Mouse (Mus musculus): Measurements from ENCODE around the gene Podn. TPM values are rescaled to one million over a fixed set of nuclear protein-coding genes. Genes with fewer than 3 reads are reported as not detected.
A peak's percentile ranks its signal among the peaks of the same experiment; 100 is the strongest.

The Podn gene
- polyA plus RNA-seq, 1 experiment from 2014 or later, result 0.75 TPM

- Histone ChIP-seq H3K27me3 (ENCODE audit: control insufficient read depth, insufficient read depth, low read length) (no peaks in the 10 kb centered on the region), H3K4me2 (ENCODE audit: low read depth, low read length) (peak overlapping the region; percentile 72), H3K4me1 (ENCODE audit: control insufficient read depth, insufficient read depth, low read length) (peaks cover 8% of the 10 kb centered on the region), H3K27ac (ENCODE audit: low read depth, low read length) (no peak overlapping the region; the same call in 1 of the 2 replicates), H3K9ac (replicated peaks; ENCODE audit: low read depth, low read length) (peak overlapping the region; percentile 37), H3K9me3 (ENCODE audit: control insufficient read depth, low read length) (no peaks in the 10 kb centered on the region), H3K4me3 (ENCODE audit: low read depth, low read length) (peak overlapping the region; percentile 54), H3K36me3 (ENCODE audit: control insufficient read depth, insufficient read depth, low read length) (no peaks in the 10 kb centered on the region)
- 3% methylated on average over 26 of the region's 26 CpGs for WGBS
- ATAC-seq (ENCODE audit: low read depth), result peak; percentile 97
Observed at GRCm38 (mm10) chr4:108071235-108071901, 24.9 kb downstream of the Podn start.

DNA sequence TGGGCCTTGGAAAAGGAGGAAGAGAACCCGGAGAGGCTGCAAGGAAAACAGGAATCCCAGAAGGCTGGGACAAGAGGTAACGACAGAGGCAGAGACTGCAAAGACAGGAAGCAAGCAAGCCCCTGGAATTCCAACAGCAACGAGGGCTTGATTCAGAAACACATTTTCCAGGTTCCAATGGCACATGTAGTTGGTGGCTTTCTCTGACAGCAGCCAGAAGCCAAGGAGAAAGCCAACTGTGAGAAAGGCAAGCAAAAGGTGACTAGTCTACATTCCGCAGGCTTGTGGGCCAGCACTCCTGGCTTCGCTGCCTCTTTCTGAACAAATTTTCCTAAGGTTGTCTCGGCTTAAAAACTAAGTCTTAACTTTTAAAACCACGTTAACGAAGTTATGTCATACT, 25.5 kb downstream of the Podn start:
- Histone ChIP-seq H3K4me1 (ENCODE audit: control insufficient read depth, insufficient read depth, low read length) (peaks cover 8% of the 10 kb centered on the region), H3K4me2 (ENCODE audit: low read depth, low read length) (peak overlapping the region; percentile 72), H3K27ac (ENCODE audit: low read depth, low read length) (no peak overlapping the region; the same call in 1 of the 2 replicates), H3K9me3 (ENCODE audit: control insufficient read depth, low read length) (no peaks in the 10 kb centered on the region), H3K27me3 (ENCODE audit: control insufficient read depth, insufficient read depth, low read length) (no peaks in the 10 kb centered on the region), H3K4me3 (ENCODE audit: low read depth, low read length) (peak overlapping the region; percentile 54), H3K36me3 (ENCODE audit: control insufficient read depth, insufficient read depth, low read length) (no peaks in the 10 kb centered on the region), H3K9ac (replicated peaks; ENCODE audit: low read depth, low read length) (peak overlapping the region; percentile 37)
- 12% methylated on average over 8 of the region's 8 CpGs for WGBS
- ATAC-seq (ENCODE audit: low read depth), result no peak

- ATAC-seq (ENCODE audit: low read depth), result no peak
- no peaks in the 10 kb centered on the region for H3K36me3 ChIP-seq (ENCODE audit: control insufficient read depth, insufficient read depth, low read length)
- peaks cover 8% of the 10 kb centered on the region for H3K4me1 ChIP-seq (ENCODE audit: control insufficient read depth, insufficient read depth, low read length)
- peak overlapping the region; percentile 37 for H3K9ac ChIP-seq (replicated peaks; ENCODE audit: low read depth, low read length)
- peak overlapping the region; percentile 72 for H3K4me2 ChIP-seq (ENCODE audit: low read depth, low read length)
- H3K27me3 ChIP-seq (ENCODE audit: control insufficient read depth, insufficient read depth, low read length), result no peaks in the 10 kb centered on the region
- H3K27ac ChIP-seq (ENCODE audit: low read depth, low read length), result no peak overlapping the region
- no peaks in the 10 kb centered on the region for H3K9me3 ChIP-seq (ENCODE audit: control insufficient read depth, low read length)
- peak overlapping the region; percentile 54 for H3K4me3 ChIP-seq (ENCODE audit: low read depth, low read length)
- WGBS, result 76% methylated on average over 4 of the region's 4 CpGs
Observed at GRCm38 (mm10) chr4:108070286-108070685, 26.0 kb downstream of the Podn start.

GRCm38 (mm10) chr4:108068081-108068480, 28.2 kb downstream of the Podn start:
- Histone ChIP-seq H3K27me3 (ENCODE audit: control insufficient read depth, insufficient read depth, low read length) (no peaks in the 10 kb centered on the region), H3K9ac (replicated peaks; ENCODE audit: low read depth, low read length) (no peak overlapping the region), H3K4me3 (ENCODE audit: low read depth, low read length) (no peak overlapping the region), H3K9me3 (ENCODE audit: control insufficient read depth, low read length) (no peaks in the 10 kb centered on the region), H3K4me2 (ENCODE audit: low read depth, low read length) (no peak overlapping the region), H3K4me1 (ENCODE audit: control insufficient read depth, insufficient read depth, low read length) (peaks cover 8% of the 10 kb centered on the region), H3K27ac (ENCODE audit: low read depth, low read length) (no peak overlapping the region), H3K36me3 (ENCODE audit: control insufficient read depth, insufficient read depth, low read length) (peaks cover 6% of the 10 kb centered on the region; the same call in 1 of the 2 replicates)
- ATAC-seq (ENCODE audit: low read depth), result no peak
- 92% methylated on average over 2 of the region's 2 CpGs for WGBS

GRCm38 (mm10) chr4:108067261-108067660, 29.0 kb downstream of the Podn start:
- no peak overlapping the region for H3K27ac ChIP-seq (ENCODE audit: low read depth, low read length)
- 90% methylated on average over 7 of the region's 7 CpGs for WGBS
- peaks cover 8% of the 10 kb centered on the region for H3K4me1 ChIP-seq (ENCODE audit: control insufficient read depth, insufficient read depth, low read length)

DNA sequence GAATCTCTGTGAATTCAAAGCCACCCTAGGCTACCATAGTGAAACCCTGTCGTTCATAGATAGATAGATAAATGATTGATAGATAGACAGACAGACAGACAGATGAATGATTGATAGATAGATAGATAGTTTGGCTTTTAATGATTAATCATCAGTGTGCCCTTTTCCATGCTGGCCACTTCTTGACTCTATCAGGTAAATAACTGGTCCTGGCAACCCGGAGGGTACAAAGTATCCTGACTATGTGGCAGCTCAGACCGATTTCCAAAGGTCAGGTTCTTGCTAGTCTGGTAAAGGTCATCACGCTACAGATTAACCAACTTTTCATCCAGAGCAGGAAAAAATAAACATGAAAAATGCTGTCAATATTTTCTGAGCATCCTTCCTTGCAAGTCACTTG, 29.7 kb downstream of the Podn start:
- Histone ChIP-seq H3K4me3 (ENCODE audit: low read depth, low read length) (no peak overlapping the region), H3K27me3 (ENCODE audit: control insufficient read depth, insufficient read depth, low read length) (no peaks in the 10 kb centered on the region), H3K9ac (replicated peaks; ENCODE audit: low read depth, low read length) (no peak overlapping the region), H3K4me1 (ENCODE audit: control insufficient read depth, insufficient read depth, low read length) (peaks cover 8% of the 10 kb centered on the region), H3K4me2 (ENCODE audit: low read depth, low read length) (no peak overlapping the region), H3K27ac (ENCODE audit: low read depth, low read length) (no peak overlapping the region), H3K36me3 (ENCODE audit: control insufficient read depth, insufficient read depth, low read length) (peaks cover 10% of the 10 kb centered on the region; the same call in 1 of the 2 replicates), H3K9me3 (ENCODE audit: control insufficient read depth, low read length) (no peaks in the 10 kb centered on the region; the same call in 1 of the 2 replicates)
- ATAC-seq (ENCODE audit: low read depth), result no peak
- WGBS, result 93% methylated on average over 4 of the region's 4 CpGs

More at GRCm38 (mm10) chr4:108067261-108067660, 29.0 kb downstream of the Podn start:
- H3K36me3 ChIP-seq (ENCODE audit: control insufficient read depth, insufficient read depth, low read length), result peaks cover 10% of the 10 kb centered on the region; the same call in 1 of the 2 replicates
- H3K27me3 ChIP-seq (ENCODE audit: control insufficient read depth, insufficient read depth, low read length), result no peaks in the 10 kb centered on the region
- H3K4me3 ChIP-seq (ENCODE audit: low read depth, low read length), result no peak overlapping the region
- H3K9ac ChIP-seq (replicated peaks; ENCODE audit: low read depth, low read length), result no peak overlapping the region
- no peak overlapping the region for H3K4me2 ChIP-seq (ENCODE audit: low read depth, low read length)
- H3K9me3 ChIP-seq (ENCODE audit: control insufficient read depth, low read length), result no peaks in the 10 kb centered on the region; the same call in 1 of the 2 replicates
- no peak for ATAC-seq (ENCODE audit: low read depth)

DNA sequence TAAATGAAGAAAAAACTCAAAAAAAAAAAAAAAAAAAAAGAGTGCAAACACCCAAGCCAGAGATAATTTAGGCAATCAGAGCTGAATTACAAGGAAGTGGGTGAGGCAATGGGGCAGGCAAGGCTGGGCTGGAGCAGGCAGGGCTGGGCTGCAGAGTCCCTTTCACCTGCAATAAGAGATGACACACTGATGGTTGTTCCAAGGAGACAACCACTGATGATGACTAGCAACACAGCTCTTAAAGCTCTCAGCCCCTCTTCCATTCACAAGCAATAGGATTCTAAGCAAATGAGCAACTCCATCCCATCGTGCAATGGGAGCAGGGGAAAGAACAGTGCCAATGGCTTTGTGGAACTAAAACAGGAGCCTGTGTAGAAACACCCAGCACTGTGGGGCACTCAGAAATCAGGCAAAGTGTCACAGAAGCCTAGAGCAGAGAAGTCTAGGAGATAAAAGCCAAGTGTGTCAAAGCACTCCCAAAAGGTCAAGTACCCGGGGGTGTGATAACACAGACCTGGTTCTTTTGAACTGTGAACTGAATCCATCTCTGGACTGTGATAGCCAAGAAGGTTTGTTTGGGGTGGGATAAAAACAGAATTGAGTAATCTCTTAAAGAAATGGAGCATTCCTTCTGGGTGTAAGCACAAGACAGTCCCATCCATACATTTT, 30.9 kb downstream of the Podn start:
- peaks cover 2% of the 10 kb centered on the region for H3K4me1 ChIP-seq (ENCODE audit: control insufficient read depth, insufficient read depth, low read length)
- ATAC-seq (ENCODE audit: low read depth), result no peak
- H3K4me2 ChIP-seq (ENCODE audit: low read depth, low read length), result no peak overlapping the region
- 78% methylated on average over 2 of the region's 2 CpGs for WGBS
- no peaks in the 10 kb centered on the region for H3K27me3 ChIP-seq (ENCODE audit: control insufficient read depth, insufficient read depth, low read length)
- peaks cover 10% of the 10 kb centered on the region; the same call in 1 of the 2 replicates for H3K36me3 ChIP-seq (ENCODE audit: control insufficient read depth, insufficient read depth, low read length)
- H3K9ac ChIP-seq (replicated peaks; ENCODE audit: low read depth, low read length), result no peak overlapping the region
- H3K9me3 ChIP-seq (ENCODE audit: control insufficient read depth, low read length), result no peaks in the 10 kb centered on the region; the same call in 1 of the 2 replicates
- no peak overlapping the region for H3K4me3 ChIP-seq (ENCODE audit: low read depth, low read length)
- no peak overlapping the region for H3K27ac ChIP-seq (ENCODE audit: low read depth, low read length)

DNA sequence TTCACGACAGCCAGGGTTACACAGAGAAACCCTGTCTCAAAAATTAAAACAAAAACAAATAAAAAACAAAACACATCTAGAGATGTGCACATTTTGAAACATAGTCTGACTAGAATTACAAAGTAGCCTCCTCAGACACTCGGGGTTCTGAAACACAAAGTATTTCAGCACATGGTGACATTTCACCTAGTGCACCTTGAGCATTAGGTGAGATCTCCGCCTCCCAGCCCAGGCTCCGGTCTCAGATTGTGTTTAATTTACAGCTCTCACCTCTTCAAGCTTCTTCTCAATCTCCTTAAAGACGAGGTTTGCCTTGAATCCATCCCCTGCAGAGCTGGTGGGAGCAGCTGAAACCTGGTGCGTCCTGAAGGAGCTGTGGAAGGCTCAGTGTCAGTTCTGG, 32.6 kb downstream of the Podn start:
- Histone ChIP-seq H3K4me3 (ENCODE audit: low read depth, low read length) (no peak overlapping the region), H3K4me1 (ENCODE audit: control insufficient read depth, insufficient read depth, low read length) (no peaks in the 10 kb centered on the region), H3K4me2 (ENCODE audit: low read depth, low read length) (no peak overlapping the region), H3K9me3 (ENCODE audit: control insufficient read depth, low read length) (no peaks in the 10 kb centered on the region; the same call in 1 of the 2 replicates), H3K9ac (replicated peaks; ENCODE audit: low read depth, low read length) (no peak overlapping the region), H3K27me3 (ENCODE audit: control insufficient read depth, insufficient read depth, low read length) (no peaks in the 10 kb centered on the region), H3K27ac (ENCODE audit: low read depth, low read length) (no peak overlapping the region), H3K36me3 (ENCODE audit: control insufficient read depth, insufficient read depth, low read length) (peaks cover 15% of the 10 kb centered on the region; the same call in 1 of the 2 replicates)
- ATAC-seq (ENCODE audit: low read depth), result no peak
- WGBS, result 93% methylated on average over 6 of the region's 6 CpGs

DNA sequence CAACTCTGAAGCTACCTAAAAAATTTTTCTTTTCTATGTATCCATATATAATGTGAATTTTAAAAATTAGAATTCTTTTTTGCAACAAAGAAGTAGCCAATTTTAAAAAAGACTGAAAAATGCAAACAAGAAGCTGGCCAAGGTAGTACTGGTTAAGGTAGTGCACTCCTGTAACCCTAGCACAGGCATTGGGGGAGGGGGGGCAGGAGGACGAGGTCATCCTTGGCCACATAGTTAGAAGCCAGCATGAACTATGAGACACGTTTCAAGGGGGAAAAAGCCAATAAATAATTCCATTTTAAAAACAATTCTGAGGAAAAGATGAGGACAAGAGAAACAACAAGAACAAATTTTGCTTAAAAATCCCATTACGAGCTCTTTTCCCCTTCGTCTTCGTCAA, 33.7 kb downstream of the Podn start:
- WGBS, result 93% methylated on average over 5 of the region's 5 CpGs
- Histone ChIP-seq H3K4me3 (ENCODE audit: low read depth, low read length) (no peak overlapping the region), H3K4me1 (ENCODE audit: control insufficient read depth, insufficient read depth, low read length) (no peaks in the 10 kb centered on the region), H3K9ac (replicated peaks; ENCODE audit: low read depth, low read length) (no peak overlapping the region), H3K9me3 (ENCODE audit: control insufficient read depth, low read length) (no peaks in the 10 kb centered on the region; the same call in 1 of the 2 replicates), H3K27me3 (ENCODE audit: control insufficient read depth, insufficient read depth, low read length) (no peaks in the 10 kb centered on the region), H3K36me3 (ENCODE audit: control insufficient read depth, insufficient read depth, low read length) (peaks cover 15% of the 10 kb centered on the region; the same call in 1 of the 2 replicates), H3K27ac (ENCODE audit: low read depth, low read length) (no peak overlapping the region), H3K4me2 (ENCODE audit: low read depth, low read length) (no peak overlapping the region)
- ATAC-seq (ENCODE audit: low read depth), result no peak

Data from neural tube, embryonic 14.5 days (tissue).